Mouse (Mus musculus) heart, embryonic 16.5 days (tissue): ENCODE data around the gene Lrrc20. TPM values are rescaled to one million over a fixed set of nuclear protein-coding genes. Genes with fewer than 3 reads are reported as not detected.

ENCODE experiments used
- ATAC-seq: fragments of 200-750 bp; cut with Nextera tagmentation; replicated peaks from 2 replicates; pipeline ENCODE4 v1.8.0; 2017; ENCODE audit warnings: moderate number of reproducible peaks; ENCODE audit not compliant: insufficient read depth, low FRiP score; ENCODE audit errors: extremely low read depth
- H3K27ac ChIP-seq: fragments of 300-500 bp; sonication (generic); 2 replicates; pipeline ENCODE4 v1.5.1; 2014; ENCODE audit warnings: mild to moderate bottlenecking, low read length, control low read depth, moderate library complexity
- H3K27me3 ChIP-seq: fragments of 300-500 bp; sonication (generic); 2 replicates; pipeline ENCODE4 v1.6.1; 2014; ENCODE audit warnings: low read length, mixed read lengths; ENCODE audit not compliant: control insufficient read depth, insufficient read depth
- H3K36me3 ChIP-seq: fragments of 300-500 bp; sonication (generic); 2 replicates; pipeline ENCODE4 v1.6.1; 2014; ENCODE audit not compliant: control insufficient read depth, insufficient read depth
- H3K4me1 ChIP-seq: fragments of 300-500 bp; sonication (generic); 2 replicates; pipeline ENCODE4 v1.6.1; 2014; ENCODE audit warnings: low read length, mixed read lengths; ENCODE audit not compliant: control insufficient read depth, insufficient read depth
- H3K4me2 ChIP-seq: fragments of 300-500 bp; sonication (generic); 2 replicates; pipeline ENCODE4 v1.6.1; 2014; ENCODE audit warnings: low read depth, mild to moderate bottlenecking, control low read depth, low read length
- H3K4me3 ChIP-seq: fragments of 300-500 bp; sonication (generic); 2 replicates; pipeline ENCODE4 v1.5.1; 2014; ENCODE audit warnings: mild to moderate bottlenecking, control low read depth, low read length
- H3K9ac ChIP-seq: fragments of 300-500 bp; sonication (generic); 2 replicates; pipeline ENCODE4 v1.6.1; 2014; ENCODE audit warnings: low read length, control low read depth
- H3K9me3 ChIP-seq: fragments of 300-500 bp; sonication (generic); replicated peaks from 2 replicates; pipeline ENCODE4 v1.6.1; 2016; ENCODE audit warnings: low read length; ENCODE audit not compliant: control insufficient read depth
- WGBS: fragments of 180-500 bp; shearing (Covaris S2); extraction: QIAGEN DNeasy Blood & Tissue Kit; methylation state at CpG from one replicate; pipeline ENCODE4 v1.1.7; 2014; 5-methylcytosine and 5-hydroxymethylcytosine counted together
- polyA plus RNA-seq: library from polyadenylated mRNA; unstranded; fragments of >200 nt; fragmentation: Nextera tagmentation; extraction: Ambion mirVana; gene quantifications from 2 replicates; pipeline ENCODE4 v1.2.1, GENCODE M21; 2015

Gene Lrrc20
- polyA plus RNA-seq, 1 experiment from 2014 or later = 12.9 TPM

DNA sequence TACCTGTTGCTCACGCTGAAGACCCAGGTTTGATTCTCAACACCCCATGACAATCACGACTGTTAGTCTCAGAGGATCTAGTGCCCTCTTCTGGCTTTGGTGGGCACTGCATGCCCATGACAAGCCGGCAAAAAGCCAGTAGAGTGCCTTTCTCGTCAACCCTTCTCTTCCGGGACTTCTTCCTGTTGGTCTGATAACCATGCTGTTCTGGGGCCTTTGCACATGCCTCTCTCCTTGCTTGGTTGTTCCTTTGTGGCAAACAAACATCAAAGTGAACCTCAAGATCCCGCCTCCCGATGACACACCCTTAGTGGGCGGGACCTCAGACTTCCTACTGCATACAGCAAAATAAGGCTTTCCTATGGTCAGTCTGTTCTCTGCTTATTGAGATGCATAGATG lies 9.4 kb upstream of the Lrrc20 start:
- H3K9me3 ChIP-seq = no peaks in the 10 kb centered on the region
- 64% methylated on average over 8 of the region's 8 CpGs for WGBS
- H3K4me1 ChIP-seq = no peaks in the 10 kb centered on the region

GRCm38 (mm10) chr10:61466873-61467272 lies 8.7 kb upstream of the Lrrc20 start:
- no peak overlapping the region for H3K27ac ChIP-seq
- WGBS = 24% methylated on average over 5 of the region's 5 CpGs
- ATAC-seq = no peak
- no peaks in the 10 kb centered on the region for H3K36me3 ChIP-seq
- no peaks in the 10 kb centered on the region for H3K4me1 ChIP-seq
- H3K4me3 ChIP-seq = no peak overlapping the region
- no peaks in the 10 kb centered on the region for H3K9me3 ChIP-seq
- H3K27me3 ChIP-seq = no peaks in the 10 kb centered on the region
- H3K9ac ChIP-seq = no peak overlapping the region
- H3K4me2 ChIP-seq = no peak overlapping the region

More for the DNA sequence above, 9.4 kb upstream of the Lrrc20 start:
- Histone ChIP-seq H3K27me3 (no peaks in the 10 kb centered on the region), H3K4me3 (no peak overlapping the region), H3K9ac (no peak overlapping the region), H3K4me2 (no peak overlapping the region), H3K27ac (no peak overlapping the region), H3K36me3 (no peaks in the 10 kb centered on the region)
- no peak for ATAC-seq

GRCm38 (mm10) chr10:61468900-61469299 lies 6.7 kb upstream of the Lrrc20 start:
- no peaks in the 10 kb centered on the region for H3K9me3 ChIP-seq
- 56% methylated on average over 7 of the region's 7 CpGs for WGBS
- H3K36me3 ChIP-seq = no peaks in the 10 kb centered on the region
- no peaks in the 10 kb centered on the region for H3K27me3 ChIP-seq
- no peak overlapping the region for H3K27ac ChIP-seq
- H3K4me2 ChIP-seq = no peak overlapping the region
- no peak overlapping the region for H3K4me3 ChIP-seq
- H3K4me1 ChIP-seq = peaks cover 4% of the 10 kb centered on the region
- H3K9ac ChIP-seq = no peak overlapping the region
- no peak for ATAC-seq

DNA sequence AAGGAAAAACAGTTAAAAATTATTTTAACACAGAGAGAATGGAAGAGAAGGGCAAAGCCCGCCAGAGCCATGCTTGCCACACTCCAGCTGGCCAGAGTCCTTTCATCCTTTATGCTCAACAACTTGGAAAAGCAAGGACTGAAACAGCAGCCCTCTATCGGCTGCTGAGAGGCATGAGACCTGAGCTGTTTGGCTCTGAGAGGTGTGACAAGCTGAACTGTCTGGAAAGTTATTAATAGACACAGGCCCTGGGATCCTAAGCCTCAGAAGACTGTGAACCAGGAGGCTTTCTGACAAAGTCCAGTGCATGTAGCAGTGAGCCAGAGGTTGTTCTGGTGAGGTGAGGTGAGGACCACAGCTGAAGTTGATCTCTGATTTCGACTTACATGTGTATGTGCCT lies 2.0 kb upstream of the Lrrc20 start:
- Histone ChIP-seq H3K4me2 (0 out of 2 replicates have a peak overlapping the region, but pooled peaks have one; percentile 4), H3K36me3 (no peaks in the 10 kb centered on the region), H3K27me3 (no peaks in the 10 kb centered on the region), H3K4me1 (peaks cover 22% of the 10 kb centered on the region), H3K4me3 (no peak overlapping the region), H3K9ac (peak overlapping the region; percentile 28; the same call in 1 of the 2 replicates), H3K9me3 (no peaks in the 10 kb centered on the region), H3K27ac (peak overlapping the region; percentile 85)
- peak; percentile 50 for ATAC-seq
- WGBS = 38% methylated on average over 3 of the region's 3 CpGs

DNA sequence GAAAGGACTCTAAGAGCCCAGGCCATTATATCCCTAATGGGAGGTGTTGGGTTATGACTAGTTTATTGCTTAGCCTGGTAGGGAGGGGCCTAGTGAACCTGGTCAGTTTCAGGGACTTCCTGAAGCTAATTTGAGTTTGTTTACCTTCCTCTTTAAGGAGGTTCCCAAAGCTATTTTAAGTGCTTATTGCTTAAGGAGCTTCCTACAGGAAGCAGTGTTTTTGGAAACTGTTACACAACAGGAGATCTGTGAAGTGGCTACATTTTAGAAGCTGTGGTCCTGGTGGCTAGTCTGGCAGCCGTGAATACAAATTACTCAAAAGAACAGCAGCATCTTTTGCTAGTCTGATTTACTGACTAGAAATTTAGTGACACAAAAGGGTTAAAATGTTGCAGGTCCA lies 1.3 kb upstream of the Lrrc20 start:
- no peaks in the 10 kb centered on the region for H3K36me3 ChIP-seq
- no peak overlapping the region for H3K9ac ChIP-seq
- no peak for ATAC-seq
- no peak overlapping the region for H3K4me2 ChIP-seq
- H3K4me3 ChIP-seq = no peak overlapping the region
- H3K4me1 ChIP-seq = peaks cover 22% of the 10 kb centered on the region
- H3K27ac ChIP-seq = peak overlapping the region; percentile 85
- no peaks in the 10 kb centered on the region for H3K9me3 ChIP-seq
- H3K27me3 ChIP-seq = no peaks in the 10 kb centered on the region
- 65% methylated on average over 1 of the region's 1 CpGs for WGBS

DNA sequence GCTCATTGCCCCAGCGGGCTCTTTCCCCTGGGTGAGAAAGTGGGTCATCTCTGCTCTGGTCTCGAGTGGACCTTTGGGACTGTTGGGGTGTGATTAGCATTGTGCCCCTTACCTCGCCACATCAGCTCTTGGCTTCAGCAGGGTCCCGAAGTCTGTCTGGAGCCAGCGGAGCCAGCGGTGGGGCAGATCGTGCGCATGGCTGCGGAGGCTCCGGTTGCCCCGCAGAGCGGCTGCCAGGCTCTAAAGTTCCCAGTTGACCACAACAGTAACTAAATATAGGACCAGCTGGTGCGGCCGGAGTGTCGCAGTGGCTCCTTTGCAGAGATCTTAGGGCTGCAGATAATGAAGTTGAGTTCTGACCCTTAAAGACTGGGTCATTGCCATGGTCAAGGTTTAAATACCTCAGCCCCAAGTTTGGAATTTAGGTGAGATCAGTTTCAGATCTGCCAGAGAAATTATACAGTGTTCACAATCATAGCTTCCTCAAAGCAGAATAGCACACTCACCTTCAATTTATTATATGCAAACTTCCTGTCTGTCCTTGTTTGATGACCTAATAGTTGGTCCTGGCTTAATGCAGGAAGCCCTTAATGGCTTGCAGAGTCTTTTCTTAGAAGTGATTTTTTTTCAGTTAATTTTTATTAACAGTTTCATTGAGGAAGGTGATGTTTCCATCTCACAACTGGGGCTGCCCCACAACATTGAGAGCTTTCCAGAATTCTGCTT lies 1.0 kb downstream of the Lrrc20 start:
- H3K9me3 ChIP-seq = no peaks in the 10 kb centered on the region
- H3K36me3 ChIP-seq = no peaks in the 10 kb centered on the region
- peak overlapping the region; percentile 87 for H3K4me3 ChIP-seq
- no peak for ATAC-seq
- peak overlapping the region; percentile 88 for H3K9ac ChIP-seq
- H3K4me2 ChIP-seq = peak overlapping the region; percentile 89
- no peaks in the 10 kb centered on the region for H3K27me3 ChIP-seq
- WGBS = 2% methylated on average over 15 of the region's 15 CpGs
- H3K27ac ChIP-seq = peak overlapping the region; percentile 81
- peaks cover 22% of the 10 kb centered on the region for H3K4me1 ChIP-seq

DNA sequence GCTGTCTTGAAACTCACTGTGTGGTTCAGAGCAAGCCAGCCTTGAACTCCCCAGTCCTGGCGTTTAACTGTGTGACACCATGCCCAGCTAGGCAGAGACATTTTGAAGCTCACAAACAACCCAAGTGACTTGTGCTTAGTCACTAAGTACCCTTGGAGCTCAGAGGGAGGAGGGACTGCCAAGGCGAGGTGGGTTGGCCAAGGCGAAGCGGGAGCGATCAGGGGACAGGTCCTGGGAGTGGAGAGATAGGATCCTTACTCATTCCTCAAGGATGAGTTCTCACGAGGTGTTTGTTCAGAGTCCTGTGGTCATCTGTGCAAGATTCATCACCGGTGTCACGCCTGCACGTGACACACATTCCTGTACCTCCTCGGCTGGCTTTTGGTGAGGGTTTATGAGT lies 3.9 kb downstream of the Lrrc20 start:
- Histone ChIP-seq H3K4me2 (no peak overlapping the region), H3K9me3 (no peaks in the 10 kb centered on the region), H3K4me3 (no peak overlapping the region), H3K4me1 (peaks cover 14% of the 10 kb centered on the region), H3K27me3 (no peaks in the 10 kb centered on the region), H3K36me3 (no peaks in the 10 kb centered on the region), H3K9ac (no peak overlapping the region), H3K27ac (no peak overlapping the region)
- ATAC-seq = no peak
- WGBS = 85% methylated on average over 10 of the region's 10 CpGs

GRCm38 (mm10) chr10:61479927-61480326 lies 4.3 kb downstream of the Lrrc20 start:
- Histone ChIP-seq H3K36me3 (no peaks in the 10 kb centered on the region), H3K9ac (no peak overlapping the region), H3K27me3 (no peaks in the 10 kb centered on the region), H3K4me1 (peaks cover 13% of the 10 kb centered on the region), H3K9me3 (no peaks in the 10 kb centered on the region), H3K27ac (no peak overlapping the region), H3K4me3 (no peak overlapping the region), H3K4me2 (no peak overlapping the region)
- ATAC-seq = no peak
- 86% methylated on average over 4 of the region's 4 CpGs for WGBS

DNA sequence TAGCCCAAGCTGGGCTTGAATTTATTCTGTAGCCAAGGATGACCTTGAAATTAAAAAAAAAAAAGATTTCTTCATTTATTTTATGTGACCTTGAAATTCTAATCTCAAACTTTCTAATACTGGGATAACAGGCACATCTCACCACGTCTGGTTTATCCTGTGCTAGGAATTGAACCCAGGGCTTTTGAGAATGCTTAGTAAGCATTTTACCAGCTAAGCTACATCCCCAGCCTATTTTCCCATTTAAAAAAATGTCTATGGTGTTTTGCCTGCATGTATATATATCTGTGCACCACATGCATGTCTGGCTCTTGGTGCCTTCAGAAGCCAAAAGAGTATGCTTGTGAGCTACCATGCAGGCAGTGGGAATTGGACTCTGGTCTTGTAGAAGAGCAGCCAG lies 4.9 kb downstream of the Lrrc20 start:
- H3K4me2 ChIP-seq = no peak overlapping the region
- no peak overlapping the region for H3K27ac ChIP-seq
- no peak for ATAC-seq
- H3K27me3 ChIP-seq = no peaks in the 10 kb centered on the region
- no peaks in the 10 kb centered on the region for H3K9me3 ChIP-seq
- peaks cover 9% of the 10 kb centered on the region for H3K4me1 ChIP-seq
- H3K36me3 ChIP-seq = no peaks in the 10 kb centered on the region
- no peak overlapping the region for H3K9ac ChIP-seq
- no peak overlapping the region for H3K4me3 ChIP-seq
- WGBS = 56% methylated on average over 1 of the region's 1 CpGs
